Mouse (Mus musculus) forebrain, embryonic 16.5 days (tissue): ENCODE results near the gene Trim30d. TPM values are rescaled to one million over a fixed set of nuclear protein-coding genes. Genes with fewer than 3 reads are reported as not detected.
A peak's percentile ranks its signal among the peaks of the same experiment; 100 is the strongest.
"Not testable (repeated sequence)": the region's sequence is repeated elsewhere in the genome, so short reads cannot be mapped to it uniquely, and the experiment has no call there.

Experiments
- ATAC-seq: fragments of 200-750 bp; cut with Nextera tagmentation; 2 replicates; pipeline ENCODE4 v1.8.0; 2017; ENCODE audit warnings: mild to moderate bottlenecking, moderate library complexity
- H3K27ac ChIP-seq: fragments of 300-500 bp; sonication (generic); 2 replicates; pipeline ENCODE4 v1.5.1; 2014; ENCODE audit warnings: low read length, control low read depth
- H3K27me3 ChIP-seq: fragments of 300-500 bp; sonication (generic); replicated peaks from 2 replicates; pipeline ENCODE4 v1.6.1; 2014; ENCODE audit warnings: low read length; ENCODE audit not compliant: control insufficient read depth, insufficient read depth
- H3K36me3 ChIP-seq: fragments of 300-500 bp; sonication (generic); 2 replicates; pipeline ENCODE4 v1.6.1; 2014; ENCODE audit not compliant: control insufficient read depth, insufficient read depth
- H3K4me1 ChIP-seq: fragments of 300-500 bp; sonication (generic); replicated peaks from 2 replicates; pipeline ENCODE4 v1.6.1; 2014; ENCODE audit warnings: low read length; ENCODE audit not compliant: control insufficient read depth, insufficient read depth
- H3K4me2 ChIP-seq: fragments of 300-500 bp; sonication (generic); 2 replicates; pipeline ENCODE4 v1.6.1; 2014; ENCODE audit warnings: mild to moderate bottlenecking, low read length, control low read depth
- H3K4me3 ChIP-seq: fragments of 300-500 bp; sonication (generic); replicated peaks from 2 replicates; pipeline ENCODE4 v1.5.1; 2014; ENCODE audit warnings: mild to moderate bottlenecking, low read length, control low read depth
- H3K9ac ChIP-seq: fragments of 300-500 bp; sonication (generic); replicated peaks from 2 replicates; pipeline ENCODE4 v1.6.1; 2014; ENCODE audit warnings: low read depth, low read length, control low read depth
- H3K9me3 ChIP-seq: fragments of 300-500 bp; sonication (generic); 2 replicates; pipeline ENCODE4 v1.6.1; 2016; ENCODE audit warnings: low read length; ENCODE audit not compliant: control insufficient read depth
- WGBS: fragments of 180-500 bp; shearing (Covaris S2); extraction: QIAGEN DNeasy Blood & Tissue Kit; methylation state at CpG from one replicate; pipeline ENCODE4 v1.1.7; 2014; 5-methylcytosine and 5-hydroxymethylcytosine counted together
- polyA plus RNA-seq: library from polyadenylated mRNA; unstranded; fragments of >200 nt; fragmentation: Nextera tagmentation; extraction: Ambion mirVana; gene quantifications from 2 replicates; pipeline ENCODE4 v1.2.1, GENCODE M21; 2015

The Trim30d gene
- polyA plus RNA-seq = 0.15 and 0.42 TPM in 2 replicates

GRCm38 (mm10) chr7:104507421-104508065 is at the start of gene Trim30d:
TSS of gene Trim30d (minus strand) at chr7:104507849.
- not testable (repeated sequence) for ATAC-seq

GRCm38 (mm10) chr7:104552700-104553099 is 45.1 kb upstream of the Trim30d start:
- Histone ChIP-seq H3K4me2 (no peak overlapping the region), H3K9me3 (no peaks in the 10 kb centered on the region), H3K27ac (no peak overlapping the region), H3K27me3 (no peaks in the 10 kb centered on the region), H3K9ac (no peak overlapping the region), H3K4me1 (no peaks in the 10 kb centered on the region), H3K4me3 (no peak overlapping the region), H3K36me3 (no peaks in the 10 kb centered on the region)
- no peak for ATAC-seq
- 80% methylated on average over 1 of the region's 1 CpGs for WGBS

More at GRCm38 (mm10) chr7:104507421-104508065, at the start of gene Trim30d:
- not testable (repeated sequence) for H3K9me3 ChIP-seq, H3K4me1 ChIP-seq, H3K36me3 ChIP-seq, H3K4me3 ChIP-seq, H3K4me2 ChIP-seq, H3K27ac ChIP-seq, H3K9ac ChIP-seq, H3K27me3 ChIP-seq

- no peak within 1 kb of the TSS for H3K27ac ChIP-seq
- no peak within 1 kb of the TSS for H3K4me2 ChIP-seq
- no peaks in the 10 kb centered on the region for H3K9me3 ChIP-seq
- no peaks in the 10 kb centered on the region for H3K36me3 ChIP-seq
- H3K27me3 ChIP-seq = no peaks in the 10 kb centered on the region
- H3K9ac ChIP-seq = no peak within 1 kb of the TSS
- 70% methylated on average over 5 of the region's 5 CpGs for WGBS
- no peak within 1 kb of the TSS for H3K4me3 ChIP-seq
- H3K4me1 ChIP-seq = no peaks in the 10 kb centered on the region
- ATAC-seq = no peak
Observed at GRCm38 (mm10) chr7:104549833-104550232, 42.2 kb upstream of the Trim30d start, which contains the start of gene Olfr651. TSS of gene Olfr651 (plus strand) at chr7:104550133.

- 3% methylated on average over 58 of the region's 59 CpGs for WGBS
- peak overlapping the region; percentile 44 for H3K4me3 ChIP-seq
- no peaks in the 10 kb centered on the region for H3K27me3 ChIP-seq
- ATAC-seq = peak; percentile 96
- no peaks in the 10 kb centered on the region for H3K36me3 ChIP-seq
- H3K9me3 ChIP-seq = no peaks in the 10 kb centered on the region
- peak overlapping the region; percentile 48 for H3K9ac ChIP-seq
- H3K4me2 ChIP-seq = peak overlapping the region; percentile 54
- H3K4me1 ChIP-seq = no peaks in the 10 kb centered on the region
- H3K27ac ChIP-seq = no peak overlapping the region
Observed at GRCm38 (mm10) chr7:104501589-104502371, 5.9 kb downstream of the Trim30d start.

- not testable (repeated sequence) for H3K4me2 ChIP-seq, H3K36me3 ChIP-seq, H3K27me3 ChIP-seq, H3K9ac ChIP-seq, H3K27ac ChIP-seq, H3K9me3 ChIP-seq, H3K4me3 ChIP-seq, H3K4me1 ChIP-seq, ATAC-seq
- WGBS = 76% methylated on average over 6 of the region's 6 CpGs
Observed at GRCm38 (mm10) chr7:104501186-104501585, 6.5 kb downstream of the Trim30d start.

GRCm38 (mm10) chr7:104499464-104499863 is 8.2 kb downstream of the Trim30d start:
- H3K4me1 ChIP-seq, H3K27me3 ChIP-seq, H3K4me3 ChIP-seq, H3K36me3 ChIP-seq, ATAC-seq, H3K27ac ChIP-seq, H3K4me2 ChIP-seq, H3K9ac ChIP-seq, H3K9me3 ChIP-seq: not testable (repeated sequence)
- WGBS = 26% methylated on average over 6 of the region's 8 CpGs

GRCm38 (mm10) chr7:104465065-104465744 is 42.4 kb downstream of the Trim30d start, which contains the start of gene Trim30a:
TSS of gene Trim30a (minus strand) at chr7:104465193.
- Histone ChIP-seq H3K9me3 (no peaks in the 10 kb centered on the region), H3K27ac (no peak within 1 kb of the TSS), H3K4me3 (no peak within 1 kb of the TSS), H3K9ac (no peak within 1 kb of the TSS), H3K4me1 (no peaks in the 10 kb centered on the region), H3K36me3 (no peaks in the 10 kb centered on the region), H3K27me3 (no peaks in the 10 kb centered on the region), H3K4me2 (no peak within 1 kb of the TSS)
- ATAC-seq = no peak
- 76% methylated on average over 3 of the region's 3 CpGs for WGBS

GRCm38 (mm10) chr7:104445961-104446645 is 61.5 kb downstream of the Trim30d start:
- Histone ChIP-seq H3K9ac (no peak overlapping the region), H3K4me2 (no peak overlapping the region), H3K9me3 (no peaks in the 10 kb centered on the region), H3K4me1 (no peaks in the 10 kb centered on the region), H3K36me3 (no peaks in the 10 kb centered on the region), H3K27me3 (no peaks in the 10 kb centered on the region), H3K4me3 (no peak overlapping the region), H3K27ac (no peak overlapping the region)
- WGBS = 75% methylated on average over 2 of the region's 2 CpGs
- ATAC-seq = no peak
